Mouse (Mus musculus) mouse embryonic stem cell (cell line): ENCODE measurements around the gene Clec4e.
"Not testable (repeated sequence)": the region's sequence is repeated elsewhere in the genome, so short reads cannot be mapped to it uniquely, and the experiment has no call there.

Experiments
- in situ Hi-C, 2 experiments: fragments of 300-500 bp; cut with MboI; formaldehyde crosslinking; loops; 1 replicate in 1 of 2; 3 replicates in 1 of 2; pipeline ENCODE4 v1.14.3; 2019 to 2020; ENCODE audit warnings: low sequenced_read_pairs in 2 of 2, low pct_unique_long_range_greater_than_20kb in 1 of 2, mixed read lengths in 1 of 2; ENCODE audit not compliant: unreplicated experiment in 1 of 2

Clec4e gene

GRCm38 (mm10) chr6:123289753-123290152 lies at the start of gene Clec4e:
TSS of gene Clec4e (minus strand) at chr6:123289870.
- in situ Hi-C loops = no loop called here

DNA sequence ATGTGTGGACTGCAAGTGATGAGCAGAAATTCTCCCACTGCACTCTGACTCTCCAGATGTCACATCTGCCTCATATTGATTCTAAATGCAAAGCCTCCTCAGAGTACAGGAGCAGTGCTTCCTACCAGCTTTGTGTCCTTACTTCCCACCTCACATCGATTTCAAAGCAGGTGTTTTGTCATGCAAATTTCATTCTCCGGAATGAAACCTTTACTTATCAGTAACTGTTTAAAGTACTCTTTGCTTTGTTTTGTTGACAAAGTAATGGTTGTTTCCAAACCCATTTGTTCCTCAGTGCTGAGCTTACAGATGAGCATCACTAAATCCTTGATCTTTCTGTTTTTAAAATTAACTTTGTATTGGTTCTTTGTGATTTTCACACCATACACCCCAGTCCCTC lies 42.8 kb upstream of the Clec4e start:
- in situ Hi-C loops = no loop called here

DNA sequence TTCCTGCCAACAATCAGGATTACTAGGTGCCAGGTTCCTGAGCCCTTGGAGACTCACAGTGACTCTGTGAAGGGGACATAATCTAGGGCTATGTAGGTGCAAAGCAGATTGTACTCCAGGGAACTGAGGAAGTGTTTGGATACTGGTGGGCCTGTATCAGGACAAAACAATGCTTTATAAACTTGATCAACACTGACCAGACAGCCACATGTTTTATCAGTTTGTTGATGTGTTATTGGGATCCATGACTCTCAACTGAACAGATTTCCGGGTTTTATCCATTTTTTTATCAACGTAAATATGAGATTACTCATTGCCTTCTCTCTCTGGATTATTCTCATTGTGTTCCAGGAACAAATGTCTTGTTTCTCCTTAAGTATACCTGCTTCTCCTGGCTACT lies 18.4 kb upstream of the Clec4e start, which contains the start of gene Vmn2r19:
Vmn2r19 (plus strand) TSS at position 301 of the 400 bp plus-strand sequence.
- in situ Hi-C loops = no loop called here

DNA sequence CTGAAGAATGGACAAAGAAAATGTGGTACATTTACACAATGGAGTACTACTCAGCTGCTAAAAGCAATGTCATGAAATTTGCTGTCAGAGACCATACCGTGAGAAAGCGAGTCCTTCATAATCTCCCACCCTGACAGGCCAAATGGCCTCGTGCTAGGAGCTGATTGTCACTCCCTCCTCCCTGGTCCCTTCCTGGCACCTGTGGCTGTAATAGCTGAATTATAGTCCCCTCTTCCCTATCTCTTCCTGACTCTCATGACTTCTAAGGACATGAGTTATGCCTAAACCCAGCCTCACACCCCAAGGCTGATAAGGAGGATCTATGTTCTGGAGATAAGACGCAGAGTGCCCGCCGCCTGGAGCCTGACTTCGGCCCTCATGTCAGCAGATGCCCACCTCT lies 16.6 kb upstream of the Clec4e start:
- in situ Hi-C loops = not testable (repeated sequence)

- in situ Hi-C loops = no loop called here
These were observed 7.0 kb upstream of the Clec4e start for GRCm38 (mm10) chr6:123296687-123297086.

DNA sequence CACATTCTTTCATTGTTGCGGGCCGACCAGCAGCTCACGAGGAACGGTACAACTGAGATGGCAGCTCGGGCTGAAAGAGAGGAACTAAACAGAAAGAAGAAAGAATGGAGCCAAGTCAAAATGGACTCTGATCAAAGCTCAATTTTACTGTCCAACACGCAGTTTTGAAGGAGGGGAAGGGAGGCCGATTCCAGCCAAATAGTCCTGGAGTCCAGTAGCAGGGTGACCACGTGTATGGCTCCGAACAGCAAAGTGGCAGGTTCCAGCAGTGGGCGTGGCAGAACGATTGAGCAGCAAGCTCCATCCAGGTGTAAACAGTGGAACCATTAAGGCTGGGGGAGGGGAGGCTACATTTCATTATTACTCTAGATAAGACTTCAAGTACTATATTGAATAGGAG lies 3.8 kb upstream of the Clec4e start:
- in situ Hi-C loops = not testable (repeated sequence)

- in situ Hi-C loops = no loop called here
These were observed 3.2 kb upstream of the Clec4e start for GRCm38 (mm10) chr6:123292751-123293400.

DNA sequence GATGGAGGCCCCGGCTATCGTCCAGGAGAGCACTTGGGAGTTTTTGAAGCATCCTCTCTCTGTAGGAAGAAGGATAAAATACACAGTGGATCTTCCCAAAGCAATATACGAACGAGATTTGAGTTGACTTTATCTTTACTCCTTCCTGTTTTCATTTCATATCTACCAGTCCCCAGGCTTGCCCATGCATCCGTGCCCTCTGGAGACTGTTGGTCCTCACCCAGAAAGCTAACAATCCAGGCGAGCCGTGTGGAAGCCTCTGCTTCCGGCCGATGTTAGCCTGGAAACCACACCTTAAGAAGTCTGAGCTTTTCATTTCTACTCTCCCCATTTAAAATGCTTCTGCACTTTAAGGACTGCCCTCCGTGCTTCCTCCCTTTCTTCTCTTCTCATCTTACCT lies 739 bp downstream of the Clec4e start:
- in situ Hi-C loops = no loop called here

GRCm38 (mm10) chr6:123286311-123286710 lies 3.4 kb downstream of the Clec4e start:
- in situ Hi-C loops = no loop called here

GRCm38 (mm10) chr6:123279443-123279842 lies 10.2 kb downstream of the Clec4e start:
- in situ Hi-C loops = no loop called here

DNA sequence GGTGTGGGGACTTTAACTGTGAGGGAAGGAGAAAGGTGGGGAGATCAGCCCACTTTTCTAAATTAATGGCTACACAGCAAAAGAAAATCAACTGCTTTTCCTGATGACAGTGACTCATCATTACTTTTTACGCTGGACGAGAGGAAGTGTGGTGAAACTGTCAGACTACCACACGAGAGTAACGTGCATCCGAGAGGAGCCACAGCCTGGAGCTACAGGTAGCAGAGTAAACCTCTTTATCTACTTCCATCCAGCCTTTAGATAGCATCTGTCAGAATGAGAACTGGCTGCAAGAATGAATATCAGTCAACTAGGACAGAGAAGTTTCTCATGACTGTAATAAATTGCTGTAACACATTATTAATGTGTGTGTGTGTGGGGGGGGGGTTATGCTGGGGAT lies 22.7 kb downstream of the Clec4e start:
- in situ Hi-C loops = loop anchor here in 1 of 2 experiments (25.0 kb wide), 1 partner anchor 380 kb away; no protein-coding TSS in a partner anchor

- in situ Hi-C loops = loop anchor here in 1 of 2 experiments (25.0 kb wide), 1 partner anchor 379 kb away; no protein-coding TSS in a partner anchor
These were observed 23.9 kb downstream of the Clec4e start for GRCm38 (mm10) chr6:123265809-123266208.

GRCm38 (mm10) chr6:123264194-123264593 lies 25.5 kb downstream of the Clec4e start:
- in situ Hi-C loops = loop anchor here in 1 of 2 experiments (25.0 kb wide), 1 partner anchor 377 kb away; no protein-coding TSS in a partner anchor

- in situ Hi-C loops = loop anchor here in 1 of 2 experiments (25.0 kb wide), 1 partner anchor 374 kb away; no protein-coding TSS in a partner anchor
These were observed 28.0 kb downstream of the Clec4e start, which contains the start of gene Clec4d for GRCm38 (mm10) chr6:123261555-123262161. TSS of gene Clec4d (plus strand) at chr6:123262111.

DNA sequence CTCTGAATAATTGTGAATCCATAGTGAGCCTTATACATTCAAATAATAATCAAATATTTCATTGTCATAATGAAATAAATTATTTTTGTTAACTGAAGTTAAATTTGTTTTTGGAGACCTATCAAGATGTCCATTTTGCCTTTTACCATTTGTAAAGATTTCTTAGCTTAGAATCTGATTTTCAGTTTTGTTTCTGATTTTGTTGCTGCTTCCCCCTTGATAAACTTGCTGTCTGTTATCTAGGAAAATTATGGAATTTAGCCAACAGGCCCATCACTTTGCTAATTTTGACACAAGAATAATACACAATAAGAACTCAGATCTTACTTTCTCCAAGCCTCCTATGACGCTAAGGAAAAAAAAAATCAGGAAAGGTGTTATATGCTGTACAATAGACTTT lies 28.8 kb downstream of the Clec4e start:
- in situ Hi-C loops = loop anchor here in 1 of 2 experiments (25.0 kb wide), 1 partner anchor 374 kb away; no protein-coding TSS in a partner anchor

GRCm38 (mm10) chr6:123259889-123260603 lies 29.6 kb downstream of the Clec4e start:
- in situ Hi-C loops = loop anchor here in 1 of 2 experiments (25.0 kb wide), 1 partner anchor 373 kb away; no protein-coding TSS in a partner anchor

GRCm38 (mm10) chr6:123258946-123259345 lies 30.7 kb downstream of the Clec4e start:
- in situ Hi-C loops = loop anchor here in 1 of 2 experiments (25.0 kb wide), 1 partner anchor 372 kb away; no protein-coding TSS in a partner anchor

DNA sequence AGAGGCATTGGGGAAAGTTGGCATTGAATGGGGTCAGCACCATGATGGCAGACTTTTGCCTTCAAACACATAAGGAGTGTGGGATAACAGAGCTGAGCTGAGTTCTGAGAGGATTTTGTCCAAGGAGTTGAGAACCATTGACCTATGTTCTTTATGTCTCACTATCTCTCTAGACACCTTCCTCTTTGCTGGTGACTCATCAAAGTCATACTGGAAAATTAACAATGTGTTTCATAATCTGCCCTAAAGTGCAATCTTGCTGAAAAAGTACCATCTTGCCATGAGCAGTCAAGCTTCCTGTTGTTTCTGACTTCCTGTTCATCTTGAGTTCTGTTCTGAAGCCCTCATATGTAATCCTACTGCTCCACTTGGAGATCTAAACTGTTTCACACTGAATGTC lies 36.9 kb downstream of the Clec4e start:
- in situ Hi-C loops = loop anchor here in 1 of 2 experiments (25.0 kb wide), 1 partner anchor 365 kb away; no protein-coding TSS in a partner anchor

DNA sequence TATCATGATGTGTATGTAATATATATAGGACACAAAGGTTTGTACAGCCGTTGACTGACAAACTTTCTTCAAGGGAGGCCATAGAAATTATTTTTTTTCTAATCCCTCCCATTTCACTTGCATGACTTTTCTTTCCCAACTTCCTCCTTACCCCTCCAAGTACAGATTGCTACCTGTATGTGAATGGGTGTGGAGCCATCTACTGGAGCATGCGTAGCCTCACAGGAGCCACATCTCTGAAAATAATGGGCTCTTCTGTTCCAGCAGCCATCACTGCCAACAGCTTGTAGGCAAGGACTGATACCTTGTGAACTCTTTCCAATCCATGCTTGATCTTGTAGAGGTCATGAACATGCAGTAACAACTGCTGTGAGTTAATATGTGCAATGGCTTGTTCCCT lies 40.8 kb downstream of the Clec4e start:
- in situ Hi-C loops = not testable (repeated sequence)
